Mouse (Mus musculus) macrophage (primary cell): ENCODE measurements around the gene Ccdc77. TPM values are rescaled to one million over a fixed set of nuclear protein-coding genes. Genes with fewer than 3 reads are reported as not detected.

Experiments
- H3K27ac ChIP-seq: fragments of 350-480 bp; formaldehyde crosslinking; 2 replicates; pipeline ENCODE4 v1.9.0; 2021
- H3K36me3 ChIP-seq: fragments of 350-480 bp; formaldehyde crosslinking; 2 replicates; pipeline ENCODE4 v1.9.0; 2021; ENCODE audit errors: inconsistent target
- H3K4me3 ChIP-seq: fragments of 350-480 bp; formaldehyde crosslinking; 2 replicates; pipeline ENCODE4 v1.9.0; 2021; ENCODE audit errors: inconsistent target
- H3K79me2 ChIP-seq: fragments of 350-480 bp; formaldehyde crosslinking; 2 replicates; pipeline ENCODE4 v1.9.0; 2021; ENCODE audit errors: inconsistent target
- WGBS: methylation state at CpG from one replicate; pipeline ENCODE4 v1.1.7; 2026; ENCODE audit warnings: inconsistent platforms; ENCODE audit not compliant: missing documents; 5-methylcytosine and 5-hydroxymethylcytosine counted together
- polyA plus RNA-seq: library from polyadenylated mRNA; stranded (reverse); fragments of 250-400 nt; gene quantifications from 3 replicates; pipeline ENCODE4 v1.2.4, GENCODE M21; 2018; ENCODE audit warnings: inconsistent platforms

Gene Ccdc77
- polyA plus RNA-seq, 1 experiment from 2014 or later: 6.9 TPM

DNA sequence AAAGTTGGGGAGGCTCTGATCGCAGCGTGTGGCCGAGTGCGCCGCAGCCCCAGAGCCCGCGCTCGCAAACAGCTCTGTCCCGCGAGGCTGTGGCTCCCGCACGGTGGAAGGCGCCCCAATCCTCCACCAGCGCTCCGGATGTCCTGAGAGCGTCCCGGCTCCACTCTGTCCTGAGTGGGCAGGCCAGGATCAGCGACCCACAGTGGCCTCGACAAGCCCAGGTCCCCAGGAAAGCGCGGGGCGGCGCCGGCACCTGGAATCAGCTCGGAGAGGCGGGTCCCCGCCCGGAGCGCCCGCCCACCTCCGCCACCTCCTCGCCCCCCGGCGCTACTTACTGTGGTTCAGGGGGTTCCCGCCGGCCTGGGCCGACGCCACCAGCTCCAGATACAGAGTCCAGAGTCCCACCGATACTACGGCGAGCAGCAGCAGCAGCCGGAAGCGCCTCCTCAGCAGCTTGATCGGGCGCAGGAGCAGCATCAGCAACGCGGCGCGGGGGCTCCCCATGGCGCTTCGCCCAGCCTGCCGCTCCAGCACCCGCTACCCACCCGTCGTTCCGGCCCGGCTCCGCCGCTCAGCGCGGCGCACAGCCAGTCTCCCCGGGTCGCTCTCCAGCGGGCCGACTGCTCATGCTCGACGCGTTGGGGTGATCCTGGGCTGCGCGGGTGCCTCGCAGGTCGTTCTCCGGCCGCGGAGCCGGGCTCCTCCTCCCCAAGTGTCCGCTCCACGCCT, 70.0 kb downstream of the Ccdc77 start, which contains the start of the genes D330020A13Rik and B4galnt3:
Gene D330020A13Rik, plus strand, starts transcription at position 309 of the 729 bp plus-strand sequence.
Gene B4galnt3, minus strand, starts transcription at position 504 of the 729 bp plus-strand sequence.
- no peak within 1 kb of the TSS for H3K4me3 ChIP-seq
- no peaks in the 10 kb centered on the region for H3K79me2 ChIP-seq
- H3K36me3 ChIP-seq: no peaks in the 10 kb centered on the region
- no peak within 1 kb of the TSS for H3K27ac ChIP-seq
- WGBS: 2% methylated on average over 69 of the region's 79 CpGs

DNA sequence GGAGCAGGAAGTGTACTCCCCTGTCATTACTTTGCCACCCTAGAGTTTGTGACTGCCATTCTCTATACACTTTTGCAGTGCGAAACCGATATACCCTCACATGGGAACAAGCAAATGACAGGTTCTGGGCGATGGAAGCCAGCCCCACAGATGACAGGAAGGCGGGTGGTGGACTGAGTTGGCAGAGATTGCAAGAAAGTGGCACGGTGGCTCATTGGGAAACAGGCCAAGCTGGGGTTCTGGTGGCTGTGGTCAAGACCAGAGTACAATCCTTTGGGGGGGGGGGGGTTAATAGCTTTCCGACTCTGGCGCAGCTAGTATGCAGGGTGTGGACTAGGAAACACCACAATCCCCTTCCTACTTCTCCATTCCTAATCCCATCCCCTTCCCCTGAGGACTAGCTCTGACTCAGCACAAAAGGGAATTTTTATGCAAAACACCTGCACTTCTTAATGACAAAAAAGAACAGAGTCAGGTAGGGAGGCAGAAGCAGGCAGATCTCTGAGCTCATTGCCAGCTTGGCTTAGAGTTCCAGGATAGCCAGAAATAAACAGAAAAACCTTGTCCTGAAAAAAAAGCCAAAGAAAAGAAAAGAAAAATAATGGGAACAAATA, 72.7 kb downstream of the Ccdc77 start:
- H3K27ac ChIP-seq: no peak overlapping the region
- no peak overlapping the region for H3K4me3 ChIP-seq
- H3K79me2 ChIP-seq: no peaks in the 10 kb centered on the region
- WGBS: 52% methylated on average over 6 of the region's 7 CpGs
- no peaks in the 10 kb centered on the region for H3K36me3 ChIP-seq

GRCm38 (mm10) chr6:120289430-120289829, 74.7 kb downstream of the Ccdc77 start:
- 86% methylated on average over 4 of the region's 4 CpGs for WGBS
- Histone ChIP-seq H3K79me2 (no peaks in the 10 kb centered on the region), H3K4me3 (no peak overlapping the region), H3K36me3 (no peaks in the 10 kb centered on the region), H3K27ac (no peak overlapping the region)

GRCm38 (mm10) chr6:120288541-120288940, 75.6 kb downstream of the Ccdc77 start:
- H3K27ac ChIP-seq: no peak overlapping the region
- 45% methylated on average over 7 of the region's 7 CpGs for WGBS
- no peaks in the 10 kb centered on the region for H3K79me2 ChIP-seq
- H3K4me3 ChIP-seq: no peak overlapping the region
- no peaks in the 10 kb centered on the region for H3K36me3 ChIP-seq

GRCm38 (mm10) chr6:120287279-120287678, 76.9 kb downstream of the Ccdc77 start:
- Histone ChIP-seq H3K27ac (no peak overlapping the region), H3K4me3 (no peak overlapping the region), H3K36me3 (no peaks in the 10 kb centered on the region), H3K79me2 (no peaks in the 10 kb centered on the region)
- 95% methylated on average over 9 of the region's 9 CpGs for WGBS

GRCm38 (mm10) chr6:120276874-120277449, 87.2 kb downstream of the Ccdc77 start:
- 79% methylated on average over 7 of the region's 7 CpGs for WGBS
- Histone ChIP-seq H3K36me3 (no peaks in the 10 kb centered on the region), H3K79me2 (no peaks in the 10 kb centered on the region), H3K4me3 (no peak overlapping the region), H3K27ac (no peak overlapping the region)

DNA sequence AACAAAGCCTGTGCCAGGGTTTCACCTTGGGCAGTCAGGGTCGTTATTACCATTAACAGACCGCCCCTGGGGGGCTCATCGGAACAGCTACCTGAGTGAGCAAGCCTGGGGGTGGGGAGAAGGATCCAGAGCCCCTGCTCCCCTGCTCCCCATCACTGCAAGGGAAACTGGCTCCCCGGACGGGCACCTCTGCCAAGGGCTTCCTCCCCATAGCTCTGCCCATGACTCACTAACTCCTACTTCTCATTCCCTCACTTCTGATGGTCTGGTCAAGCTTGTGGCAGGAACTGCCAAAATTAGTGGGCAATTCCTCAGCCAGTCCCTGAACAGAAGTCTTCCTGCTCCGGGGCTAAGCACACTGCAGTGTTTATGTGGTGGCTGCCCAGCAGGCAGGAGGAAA, 88.9 kb downstream of the Ccdc77 start:
- Histone ChIP-seq H3K27ac (no peak overlapping the region), H3K36me3 (no peaks in the 10 kb centered on the region), H3K4me3 (no peak overlapping the region), H3K79me2 (no peaks in the 10 kb centered on the region)
- 40% methylated on average over 6 of the region's 6 CpGs for WGBS

- H3K4me3 ChIP-seq: no peak overlapping the region
- no peaks in the 10 kb centered on the region for H3K36me3 ChIP-seq
- 90% methylated on average over 4 of the region's 4 CpGs for WGBS
- no peak overlapping the region for H3K27ac ChIP-seq
- H3K79me2 ChIP-seq: no peaks in the 10 kb centered on the region
Observed at GRCm38 (mm10) chr6:120274887-120275286, 89.3 kb downstream of the Ccdc77 start.

Other genes starting within 250 kb of the Ccdc77 start
- not detected in 3 replicates for gene D330020A13Rik, start 70.0 kb downstream of the Ccdc77 start, polyA plus RNA-seq
- gene B4galnt3, start 69.8 kb downstream of the Ccdc77 start, polyA plus RNA-seq: not detected in 3 replicates
- 19.9 to 27.4 TPM (median 21.8 TPM) in 3 replicates for gene Kdm5a, start 250 bp downstream of the Ccdc77 start, polyA plus RNA-seq
- gene Il17ra, start 98.9 kb upstream of the Ccdc77 start, polyA plus RNA-seq: 11.0 to 16.8 TPM (median 11.8 TPM) in 3 replicates
- not detected in 3 replicates for gene Tmem121b, start 129.4 kb upstream of the Ccdc77 start, polyA plus RNA-seq
- 4.1 to 8.2 TPM (median 7.3 TPM) in 3 replicates for gene Hdhd5, start 166.9 kb upstream of the Ccdc77 start, polyA plus RNA-seq